Mouse (Mus musculus): ENCODE data around the gene Eloa.
A peak's percentile ranks its signal among the peaks of the same experiment; 100 is the strongest.
"Not testable (repeated sequence)": the region's sequence is repeated elsewhere in the genome, so short reads cannot be mapped to it uniquely, and the experiment has no call there.

The Eloa gene

DNA sequence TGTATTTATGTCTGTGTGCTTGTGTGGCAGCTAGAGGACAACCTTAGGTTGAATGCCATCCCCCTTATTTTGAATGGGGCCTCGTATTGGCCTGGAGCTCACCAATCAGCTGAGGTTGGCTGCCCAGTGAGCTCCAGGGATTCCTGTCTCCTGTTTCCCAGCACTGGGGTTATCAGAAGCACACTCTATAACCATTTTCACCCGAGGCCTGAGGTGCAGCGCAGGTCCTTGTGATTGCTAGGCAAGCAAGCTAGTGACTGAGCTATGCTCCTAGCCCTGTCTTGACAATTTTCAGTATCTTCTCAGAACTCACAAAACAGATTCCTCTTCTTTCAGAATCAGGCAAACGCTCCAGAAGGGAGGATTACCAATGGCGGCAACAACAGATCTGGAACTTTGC lies 37.0 kb downstream of the Eloa start:
- DNase-seq (ENCODE audit: low spot score in 2 of 2): no peak

DNA sequence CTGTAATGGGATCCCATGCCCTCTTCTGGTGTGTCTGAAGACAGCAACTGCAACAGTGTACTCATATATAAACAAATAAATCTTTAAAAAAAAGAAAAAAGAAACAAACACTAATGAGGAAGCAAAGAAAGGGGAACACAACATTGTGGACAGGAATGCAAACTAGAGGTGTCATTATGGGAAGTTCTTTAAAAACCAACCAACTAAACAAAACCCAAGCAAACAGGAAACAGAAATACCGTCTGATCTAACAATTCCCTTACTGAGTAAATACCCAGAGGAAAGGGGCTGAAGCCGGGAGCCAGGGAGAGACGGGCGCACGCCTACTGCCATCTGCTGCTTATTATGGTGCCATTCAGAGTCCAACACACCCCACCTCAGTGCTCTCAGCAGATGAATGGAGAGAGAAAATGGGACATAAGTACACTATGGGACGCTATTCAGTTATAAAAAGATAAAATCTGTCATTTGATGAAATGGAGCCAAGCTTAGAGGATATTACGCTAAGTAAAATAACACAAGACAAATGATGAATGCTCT lies 40.0 kb downstream of the Eloa start:
- DNase-seq (ENCODE audit: low spot score in 2 of 2): no peak

- DNase-seq (ENCODE audit: low spot score in 2 of 2): not testable (repeated sequence)
Observed at GRCm38 (mm10) chr4:135980223-135980622, 41.3 kb downstream of the Eloa start.

- no peak for DNase-seq (ENCODE audit: low spot score in 2 of 2)
Observed at GRCm38 (mm10) chr4:135976146-135976545, 45.4 kb downstream of the Eloa start.

- no peak for DNase-seq (ENCODE audit: low spot score in 2 of 2)
Observed at GRCm38 (mm10) chr4:135972911-135973811, 48.4 kb downstream of the Eloa start.

DNA sequence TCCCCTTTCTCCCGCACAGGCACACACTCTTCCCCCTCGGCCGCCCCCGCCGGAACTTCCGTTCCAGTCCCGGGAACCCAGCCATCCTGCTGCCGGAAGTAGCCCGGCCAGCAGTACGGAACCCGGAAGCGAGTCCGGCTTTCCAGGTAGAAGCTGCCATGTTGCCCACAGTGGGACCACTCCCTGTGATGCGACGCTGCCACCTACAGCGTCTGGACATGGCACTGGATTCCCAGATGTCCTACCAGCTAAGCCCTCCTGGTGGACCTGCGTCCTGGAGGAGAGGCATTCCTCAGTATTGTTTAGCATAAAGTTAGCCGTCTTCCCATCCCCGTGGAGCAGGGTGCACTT lies 49.0 kb downstream of the Eloa start, which contains the start of gene Lypla2:
Lypla2 (minus strand) TSS at position 71 of the 351 bp plus-strand sequence.
- DNase-seq (ENCODE audit: low spot score in 2 of 2): peak; percentile 57 to 62

DNA sequence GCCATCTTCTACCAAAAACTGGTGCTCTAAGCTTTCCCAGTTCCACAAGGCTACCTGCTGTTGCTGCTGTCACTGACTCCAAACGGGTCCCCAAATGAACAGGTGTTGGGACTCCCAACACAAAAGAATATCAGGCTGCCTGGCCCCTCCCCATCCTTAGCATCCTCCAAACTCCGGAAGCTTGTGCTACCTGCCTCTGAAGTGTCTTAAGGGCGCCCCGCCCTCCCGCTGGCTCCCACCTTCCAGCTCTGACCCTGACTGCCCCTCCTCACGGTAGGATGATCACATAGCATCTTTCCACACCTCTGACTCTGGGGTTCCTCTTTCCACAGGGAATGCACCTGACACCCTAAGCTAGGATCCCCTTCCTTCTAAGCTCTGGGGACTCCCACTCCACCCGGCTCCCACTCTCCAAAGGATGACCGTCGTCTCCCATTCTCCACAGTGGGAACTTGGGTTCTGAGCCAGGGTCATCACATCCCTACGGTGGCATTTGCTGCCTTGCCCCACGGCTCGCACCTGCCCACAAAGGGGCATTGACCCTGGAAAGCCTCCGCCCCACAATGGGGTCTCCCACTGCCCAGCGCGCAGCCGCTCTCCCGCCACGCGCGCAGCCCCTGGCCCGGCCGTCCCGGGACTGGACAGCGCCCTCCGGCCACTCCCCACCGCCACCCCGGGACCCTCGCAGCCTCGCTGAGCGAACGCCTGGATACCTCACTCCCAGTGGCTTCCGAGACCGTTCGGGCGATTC lies 49.6 kb downstream of the Eloa start:
- no peak for DNase-seq (ENCODE audit: low spot score in 2 of 2)

DNA sequence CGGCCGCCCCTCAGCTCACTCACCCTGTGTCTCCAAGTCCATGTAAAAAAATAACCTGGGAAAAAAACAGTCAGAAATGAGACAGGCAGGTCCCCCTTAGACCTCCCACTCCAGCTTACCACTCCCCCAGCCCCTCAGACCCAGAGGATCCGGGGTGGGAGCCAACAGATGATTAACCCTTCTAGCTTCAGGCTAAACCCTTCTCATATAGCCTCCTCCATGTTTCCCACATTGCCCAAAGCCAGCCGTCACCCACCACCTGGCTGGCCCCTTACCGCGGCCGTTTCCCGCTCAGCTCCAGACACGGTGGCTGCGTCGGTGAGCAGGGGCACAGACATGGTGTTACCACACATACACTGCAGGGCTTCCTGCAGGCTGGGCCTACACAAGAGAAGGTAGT lies 51.0 kb downstream of the Eloa start:
- no peak for DNase-seq (ENCODE audit: low spot score in 2 of 2)

DNA sequence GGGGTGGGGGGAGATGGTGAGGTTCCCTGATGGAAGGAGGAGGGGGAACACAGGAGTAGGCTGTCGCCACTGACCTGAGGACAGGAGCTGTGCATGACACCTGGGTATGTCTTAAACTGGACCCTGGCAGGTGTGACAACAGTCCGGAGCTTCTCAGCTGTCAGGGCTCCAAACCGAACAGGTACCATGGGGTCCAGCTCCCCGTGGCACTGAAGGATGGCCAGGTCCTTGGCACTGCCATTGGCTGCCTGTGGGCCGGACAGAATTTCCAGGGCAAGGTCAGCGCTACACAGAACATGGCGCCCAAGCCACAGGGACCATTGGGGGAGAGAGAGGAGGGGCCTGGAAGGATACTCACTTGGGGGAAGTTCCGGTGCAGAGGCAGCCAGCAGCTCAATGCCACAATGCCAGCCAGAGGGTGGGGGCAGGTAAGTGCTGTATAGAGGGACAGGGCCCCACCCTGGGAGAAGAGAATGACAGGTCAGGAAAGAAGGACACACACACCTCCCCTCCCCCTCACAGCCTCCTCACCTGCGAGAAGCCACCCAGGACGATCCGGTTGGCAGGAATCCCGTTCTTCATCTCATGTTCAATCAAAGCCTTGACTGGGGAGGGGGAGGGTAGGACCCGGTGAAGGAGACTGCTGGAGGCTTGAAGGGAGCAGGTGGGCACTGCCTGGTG lies 52.4 kb downstream of the Eloa start:
- no peak for DNase-seq (ENCODE audit: low spot score in 2 of 2)

GRCm38 (mm10) chr4:135968271-135968869 lies 53.2 kb downstream of the Eloa start:
- DNase-seq (ENCODE audit: low spot score in 2 of 2): no peak

- no peak for DNase-seq (ENCODE audit: low spot score in 2 of 2)
Observed at GRCm38 (mm10) chr4:135967086-135967760, 54.3 kb downstream of the Eloa start.

- no peak for DNase-seq (ENCODE audit: low spot score in 2 of 2)
Observed at GRCm38 (mm10) chr4:135966283-135966682, 55.3 kb downstream of the Eloa start.

- no peak for DNase-seq (ENCODE audit: low spot score in 2 of 2)
Observed at GRCm38 (mm10) chr4:135965113-135965512, 56.5 kb downstream of the Eloa start.

DNA sequence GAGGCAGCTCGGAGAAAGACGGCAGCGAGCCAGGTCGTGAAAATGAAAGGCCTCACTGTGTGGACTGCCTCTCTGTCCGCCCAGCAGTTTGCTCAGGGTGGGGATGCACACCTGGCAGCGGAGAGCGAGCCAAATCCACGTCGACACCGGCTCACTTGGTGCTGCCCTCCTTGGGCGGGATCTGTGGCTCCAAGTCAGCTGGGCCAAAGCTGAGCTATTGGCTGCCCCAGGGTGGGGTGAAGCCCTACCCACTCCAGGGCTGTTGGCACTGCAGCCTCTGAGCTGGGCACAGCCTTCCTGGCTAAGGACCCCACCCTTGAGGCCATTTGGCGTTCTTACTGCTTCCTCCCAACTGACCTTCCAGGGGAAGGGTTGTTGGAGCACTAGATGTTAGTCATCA lies 57.1 kb downstream of the Eloa start:
- peak; percentile 15 to 30 for DNase-seq (ENCODE audit: low spot score in 2 of 2)

DNA sequence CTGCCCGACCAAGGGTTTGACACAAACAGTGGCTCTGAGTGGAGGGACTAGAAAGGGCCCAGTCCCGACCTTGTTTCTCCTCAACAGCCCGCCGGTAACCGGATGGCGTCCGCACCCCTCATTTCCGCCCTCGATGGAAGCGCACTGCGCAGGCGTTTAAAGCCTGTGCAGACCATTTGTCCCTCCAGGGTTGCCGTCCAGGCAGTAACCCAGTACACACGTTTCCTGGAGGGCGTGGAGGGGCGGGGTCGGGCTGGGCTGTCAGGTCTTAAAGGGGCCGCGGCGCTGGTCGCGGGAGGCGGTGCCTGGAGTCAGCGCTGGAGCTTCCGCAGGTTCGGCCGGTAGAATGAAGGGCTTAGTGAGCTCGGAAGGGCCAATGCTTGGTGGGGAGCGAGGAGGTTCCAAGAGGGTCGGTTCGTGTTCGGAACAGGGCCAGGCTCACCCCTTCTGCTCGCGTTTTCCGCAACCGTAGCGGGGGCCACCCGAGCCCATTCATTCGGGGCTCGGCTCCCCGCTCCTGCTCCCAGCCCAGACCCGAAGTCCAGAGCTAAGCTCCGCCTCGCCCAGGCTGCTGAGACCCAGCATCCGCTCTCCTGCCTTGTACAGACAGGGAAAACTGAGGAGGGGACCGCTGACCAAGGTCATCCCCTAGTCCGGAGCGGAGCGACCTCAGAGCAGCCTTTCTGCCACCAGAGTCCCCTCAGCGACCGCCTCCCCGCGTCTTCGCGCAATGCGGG lies 57.9 kb downstream of the Eloa start, which contains the start of gene Gale:
Gale (plus strand) TSS at position 271 of the 737 bp plus-strand sequence.
- DNase-seq (ENCODE audit: low spot score in 2 of 2): peak; percentile 92 to 95

DNA sequence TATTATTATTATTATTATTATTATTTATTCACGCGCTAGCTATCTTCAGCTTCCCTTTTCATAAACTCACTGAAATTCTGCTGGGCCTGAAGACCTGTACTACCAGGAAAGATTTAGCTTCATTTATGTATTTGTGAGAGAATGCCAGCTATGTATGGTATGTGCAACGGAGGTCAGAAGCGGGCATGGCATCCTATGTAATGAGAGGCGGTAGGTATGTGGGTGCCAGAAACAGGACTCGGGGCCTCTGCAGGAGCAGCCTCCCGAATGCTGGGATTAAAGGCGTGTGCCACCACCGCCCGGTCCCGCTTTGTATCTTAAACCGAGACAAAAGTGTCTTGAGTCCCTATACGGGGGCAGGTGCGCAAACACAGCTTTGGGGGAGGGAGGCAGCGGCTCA lies 58.6 kb downstream of the Eloa start:
- no peak for DNase-seq (ENCODE audit: low spot score in 2 of 2)

DNA sequence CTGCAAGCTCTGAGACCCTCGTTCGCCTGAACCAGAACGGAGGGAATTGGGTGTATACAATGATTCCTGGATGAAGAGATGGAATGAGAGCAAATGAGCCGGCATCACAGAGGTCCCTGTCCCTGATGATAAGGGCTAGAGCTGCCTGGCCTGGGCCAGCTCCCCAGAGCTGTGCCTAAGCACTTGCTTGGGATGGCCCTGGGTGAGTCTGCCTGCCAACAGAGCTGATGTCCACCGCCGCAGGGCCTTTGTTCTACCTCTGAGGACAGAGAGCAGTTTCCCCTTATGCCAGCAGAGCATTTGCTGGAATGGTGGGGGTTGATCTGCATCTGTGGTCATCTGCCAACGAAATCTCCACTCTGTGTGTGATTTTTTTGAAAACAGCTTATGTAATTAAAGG lies 59.4 kb downstream of the Eloa start:
- DNase-seq (ENCODE audit: low spot score in 2 of 2): no peak

GRCm38 (mm10) chr4:135961709-135962108 lies 59.9 kb downstream of the Eloa start:
- no peak for DNase-seq (ENCODE audit: low spot score in 2 of 2)

DNA sequence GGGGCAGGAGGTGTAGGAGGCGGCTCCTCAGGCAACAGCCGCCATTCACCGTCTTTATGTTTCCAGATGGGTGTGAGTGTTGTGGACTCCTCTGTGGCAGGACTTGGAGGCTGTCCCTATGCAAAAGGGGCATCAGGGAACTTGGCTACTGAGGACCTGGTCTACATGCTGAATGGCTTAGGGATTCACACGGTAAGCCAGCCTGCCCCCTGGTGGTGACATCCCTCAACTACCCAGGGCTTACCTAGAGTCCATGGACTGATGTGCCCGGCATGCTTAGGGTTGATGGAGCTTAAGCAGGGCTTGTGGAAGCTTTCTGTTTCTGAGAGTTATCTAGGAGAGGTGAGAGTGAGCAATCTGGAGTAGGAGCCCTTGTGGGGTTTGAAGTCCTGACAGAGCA lies 60.8 kb downstream of the Eloa start:
- DNase-seq (ENCODE audit: low spot score in 2 of 2): peak; percentile 70 to 83

DNA sequence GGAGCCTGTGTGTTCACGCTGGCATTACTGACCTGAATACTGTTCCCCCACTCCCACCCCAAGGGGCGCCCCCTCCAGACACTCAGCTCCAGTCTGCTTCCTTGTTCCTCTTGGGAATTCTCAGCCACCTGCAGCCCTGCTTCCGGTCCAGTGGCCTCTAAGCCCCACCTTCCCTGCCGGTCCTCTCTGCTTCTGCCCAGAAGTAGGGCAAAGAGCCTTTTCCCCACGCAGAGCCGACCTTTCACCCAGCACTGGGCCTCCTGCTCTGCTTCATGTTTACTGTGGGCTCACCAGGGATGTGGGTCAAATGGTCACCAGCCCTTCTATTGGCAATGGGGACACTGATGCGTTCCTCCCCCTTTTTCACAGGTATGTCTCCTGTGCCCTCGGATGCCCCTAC lies 63.2 kb downstream of the Eloa start:
- no peak for DNase-seq (ENCODE audit: low spot score in 2 of 2)

All from natural killer cell, adult 2 months (primary cell).